Mouse (Mus musculus): ENCODE measurements around the gene Frmd4a. TPM values are rescaled to one million over a fixed set of nuclear protein-coding genes. Genes with fewer than 3 reads are reported as not detected.
"Not testable (repeated sequence)": the region's sequence is repeated elsewhere in the genome, so short reads cannot be mapped to it uniquely, and the experiment has no call there.

The Frmd4a gene
- total RNA-seq, 2 experiments from 2014 or later = 42.2 to 75.6 TPM

DNA sequence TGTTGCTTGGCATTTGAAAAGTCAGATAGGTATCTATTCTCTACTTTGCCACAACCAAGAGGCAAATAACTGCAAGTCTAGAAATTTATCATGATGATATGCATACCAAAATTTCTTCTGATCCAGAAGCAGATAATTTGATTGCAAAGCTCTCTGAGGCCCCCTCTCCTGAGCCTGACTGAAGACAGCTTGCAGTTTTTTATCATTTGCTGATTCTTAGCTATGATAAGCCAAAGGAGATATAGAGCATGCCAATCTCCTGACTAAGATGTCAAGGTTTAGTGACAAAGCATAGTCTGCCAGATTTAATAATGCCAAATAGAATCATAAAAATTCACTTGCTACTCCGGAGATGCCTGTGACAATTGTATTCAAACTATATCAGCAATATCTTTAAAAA, 240.1 kb downstream of the Frmd4a start:
- intact Hi-C loops (cut with DNase I) = no loop called here
- DNase-seq (ENCODE audit: low spot score in 2 of 2) = no peak

GRCm38 (mm10) chr2:4258803-4259202, 241.3 kb downstream of the Frmd4a start:
- DNase-seq (ENCODE audit: low spot score in 2 of 2); intact Hi-C loops (cut with DNase I): not testable (repeated sequence)

- DNase-seq (ENCODE audit: low spot score in 2 of 2) = no peak
- intact Hi-C loops (cut with DNase I) = no loop called here
These were observed 243.0 kb downstream of the Frmd4a start for GRCm38 (mm10) chr2:4260324-4261058.

GRCm38 (mm10) chr2:4262667-4263066, 245.2 kb downstream of the Frmd4a start:
- no peak for DNase-seq (ENCODE audit: low spot score in 2 of 2)
- intact Hi-C loops (cut with DNase I) = no loop called here

GRCm38 (mm10) chr2:4267377-4267776, 249.9 kb downstream of the Frmd4a start:
- intact Hi-C loops (cut with DNase I) = no loop called here
- DNase-seq (ENCODE audit: low spot score in 2 of 2) = no peak

DNA sequence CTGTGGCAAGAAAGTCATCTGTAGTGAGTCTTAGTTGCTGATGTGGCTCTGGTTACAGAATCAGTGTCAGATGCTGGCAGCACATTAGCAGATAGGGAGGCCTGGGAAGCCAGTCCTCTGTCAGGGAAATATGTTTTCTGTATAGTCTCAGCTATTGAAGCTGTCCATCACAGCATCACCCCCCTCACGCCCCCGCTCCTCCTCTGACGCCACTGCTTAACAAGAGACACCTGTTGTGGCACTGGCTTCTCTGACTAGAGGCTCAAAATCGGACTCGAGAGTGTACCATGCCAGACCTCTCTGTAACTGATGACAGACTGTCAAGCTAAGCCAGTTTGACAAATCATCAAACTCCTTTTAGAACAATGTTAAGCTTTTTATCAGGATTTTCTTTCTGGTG, 265.3 kb downstream of the Frmd4a start:
- DNase-seq (ENCODE audit: low spot score in 2 of 2) = no peak
- intact Hi-C loops (cut with DNase I) = no loop called here

- DNase-seq (ENCODE audit: low spot score in 2 of 2) = no peak
- intact Hi-C loops (cut with DNase I) = no loop called here
These were observed 268.3 kb downstream of the Frmd4a start for GRCm38 (mm10) chr2:4285693-4286291.

DNA sequence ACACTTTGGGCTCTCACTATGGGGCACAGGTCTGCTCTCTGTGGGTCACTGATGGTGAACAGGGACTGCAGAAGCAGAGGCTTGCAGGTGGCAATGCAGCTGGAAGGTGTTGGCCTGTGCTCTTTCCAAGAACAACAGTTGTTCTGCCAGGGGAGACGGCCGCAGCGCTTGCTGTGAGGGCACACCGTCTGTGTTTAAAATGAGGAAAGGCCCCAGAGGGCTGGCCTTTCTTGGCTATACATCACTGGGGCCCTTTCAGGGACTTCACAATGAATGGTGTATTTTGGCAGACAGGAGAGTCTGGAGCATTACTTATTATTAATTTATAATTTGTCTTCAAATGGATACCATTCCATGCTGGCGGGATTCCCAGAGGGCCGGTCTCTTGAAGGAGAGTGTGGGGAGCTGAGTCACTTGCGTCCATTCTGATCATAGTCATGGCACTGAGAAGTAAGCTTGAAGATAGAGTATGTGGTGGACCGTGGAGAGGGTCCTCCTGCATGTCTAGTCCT, 268.9 kb downstream of the Frmd4a start:
- intact Hi-C loops (cut with DNase I) = no loop called here

DNA sequence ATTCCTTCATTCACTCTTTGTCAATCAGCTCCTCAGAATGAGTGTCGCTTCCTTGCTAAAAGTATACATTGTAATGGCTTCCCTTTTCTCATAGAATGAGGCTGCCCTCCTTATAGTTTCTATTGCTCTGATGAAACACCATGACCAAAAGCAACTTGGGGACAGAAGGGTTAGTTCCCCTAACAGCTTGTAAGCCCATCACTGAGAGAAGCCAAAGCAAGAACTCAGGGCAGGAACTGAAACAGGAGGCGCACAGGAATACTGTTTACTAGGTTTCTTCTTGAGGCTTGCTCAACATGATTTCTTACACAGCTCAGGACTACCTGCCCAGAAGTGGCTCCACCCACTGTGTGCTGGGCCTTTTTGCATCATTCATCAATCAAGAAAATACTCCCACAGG, 273.0 kb downstream of the Frmd4a start:
- intact Hi-C loops (cut with DNase I) = loop anchor here (5.0 to 10.0 kb wide), 2 partner anchors 63 to 476 kb away; no protein-coding TSS in a partner anchor
- DNase-seq (ENCODE audit: low spot score in 2 of 2) = no peak

More for the DNA sequence above, 268.9 kb downstream of the Frmd4a start:
- no peak for DNase-seq (ENCODE audit: low spot score in 2 of 2)

DNA sequence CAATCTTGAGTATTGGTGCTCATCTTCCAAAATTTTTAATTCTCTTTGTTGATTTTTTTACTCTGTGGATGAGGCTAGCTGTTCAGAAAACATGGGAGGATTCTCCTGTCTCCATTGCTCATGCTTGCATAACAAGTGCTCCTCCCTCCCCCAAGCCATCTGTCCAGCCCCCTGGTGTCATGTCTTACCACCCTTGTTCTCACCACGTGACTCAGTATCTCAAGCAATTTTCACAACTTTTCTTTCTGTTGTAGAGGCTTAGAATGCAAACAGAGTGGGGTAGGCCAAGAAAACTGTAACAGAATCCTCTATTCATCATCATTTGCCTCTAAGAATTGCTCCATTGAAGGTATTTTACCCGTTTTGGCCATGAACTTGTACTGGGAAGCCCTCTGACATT, 273.6 kb downstream of the Frmd4a start:
- peak; percentile 74 to 81 for DNase-seq (ENCODE audit: low spot score in 2 of 2)
- intact Hi-C loops (cut with DNase I) = loop anchor here (5.0 to 10.0 kb wide), 2 partner anchors 64 to 476 kb away; no protein-coding TSS in a partner anchor

DNA sequence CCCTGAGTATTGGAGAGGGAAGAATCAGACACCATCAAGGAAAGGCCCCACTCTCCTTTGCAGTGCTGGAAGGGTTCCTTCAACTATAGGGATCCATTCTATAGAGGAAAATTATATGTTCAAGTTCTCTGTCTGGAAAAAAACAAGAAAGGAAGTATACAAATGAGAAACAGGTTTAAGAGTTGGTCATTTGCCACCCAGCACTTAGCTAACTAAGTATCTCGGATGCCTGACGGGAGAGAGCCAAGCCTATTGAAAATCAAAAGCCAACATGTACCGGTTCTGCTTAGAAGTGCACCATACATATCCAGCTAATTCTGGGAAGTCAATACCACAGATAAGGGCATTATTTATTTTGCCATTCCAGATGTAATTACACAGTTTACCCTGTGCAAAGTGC, 274.2 kb downstream of the Frmd4a start:
- intact Hi-C loops (cut with DNase I) = loop anchor here (5.0 to 10.0 kb wide), 2 partner anchors 64 to 477 kb away; no protein-coding TSS in a partner anchor

DNA sequence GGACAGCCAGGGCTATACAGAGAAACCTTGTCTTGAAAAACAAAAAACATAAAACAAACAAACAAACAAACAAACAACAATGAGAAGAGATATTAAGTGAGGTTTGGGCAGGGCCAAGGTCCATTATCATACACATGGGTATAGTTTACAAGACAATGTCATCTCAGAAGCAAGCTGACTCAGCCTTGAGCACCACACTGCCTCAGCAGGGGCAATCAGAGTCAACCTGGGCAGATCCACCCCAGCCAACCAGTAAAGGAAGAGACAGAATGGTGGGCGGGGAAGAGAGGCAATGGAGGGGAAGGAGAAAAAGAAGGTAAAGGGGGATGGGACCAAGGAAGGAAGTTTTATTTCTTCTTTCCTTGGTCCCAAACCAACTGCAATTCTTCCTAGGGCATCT, 276.2 kb downstream of the Frmd4a start:
- intact Hi-C loops (cut with DNase I) = loop anchor here (5.0 to 10.0 kb wide), 2 partner anchors 66 to 479 kb away; no protein-coding TSS in a partner anchor
- DNase-seq (ENCODE audit: low spot score in 2 of 2) = no peak

More for the DNA sequence above, 274.2 kb downstream of the Frmd4a start:
- DNase-seq (ENCODE audit: low spot score in 2 of 2) = no peak

DNA sequence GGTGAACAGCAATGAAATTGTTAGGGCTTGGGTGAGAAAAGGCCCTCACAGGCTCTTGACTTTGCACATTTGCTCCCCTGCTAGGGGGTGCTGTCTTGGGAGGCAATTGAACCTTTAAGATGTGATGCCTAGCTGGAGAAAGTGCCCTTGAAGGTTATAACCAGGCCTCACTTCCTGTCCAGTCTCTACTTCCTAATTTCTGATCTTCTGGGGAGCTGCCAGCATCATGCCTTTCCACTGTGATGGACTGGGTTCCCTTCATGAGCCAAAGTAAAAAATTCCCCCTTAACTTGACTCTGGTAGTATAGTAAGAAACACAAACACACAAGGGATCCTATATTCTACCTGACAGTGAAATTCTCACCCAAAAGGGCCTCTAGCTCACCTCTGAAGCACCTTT, 278.1 kb downstream of the Frmd4a start:
- intact Hi-C loops (cut with DNase I) = loop anchor here (10.0 kb wide), 1 partner anchor 481 kb away; no protein-coding TSS in a partner anchor
- no peak for DNase-seq (ENCODE audit: low spot score in 2 of 2)

GRCm38 (mm10) chr2:4296881-4297280, 279.4 kb downstream of the Frmd4a start:
- DNase-seq (ENCODE audit: low spot score in 2 of 2) = no peak
- intact Hi-C loops (cut with DNase I) = loop anchor here (10.0 kb wide), 1 partner anchor 482 kb away; no protein-coding TSS in a partner anchor

- intact Hi-C loops (cut with DNase I) = loop anchor here (10.0 kb wide), 1 partner anchor 484 kb away; no protein-coding TSS in a partner anchor
- no peak for DNase-seq (ENCODE audit: low spot score in 2 of 2)
These were observed 281.1 kb downstream of the Frmd4a start for GRCm38 (mm10) chr2:4298325-4299215.

DNA sequence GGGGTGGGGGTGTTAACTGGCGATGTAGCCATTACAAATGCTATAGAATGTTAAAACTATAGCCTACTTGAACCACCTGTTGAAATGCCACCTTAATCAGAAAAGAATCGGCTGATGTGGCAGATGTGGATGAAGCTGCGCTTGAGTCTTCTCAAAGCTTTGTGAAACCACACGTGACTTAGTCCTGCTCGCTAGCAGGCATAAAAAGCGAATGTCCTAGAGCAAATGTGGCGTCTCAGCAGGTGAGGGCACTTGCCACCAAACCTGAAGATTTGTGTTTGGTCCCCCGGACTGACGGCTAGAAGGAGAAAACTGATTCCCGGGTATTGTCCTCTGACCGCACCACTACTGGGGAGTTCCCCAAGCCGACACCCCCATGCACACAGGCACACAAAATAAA, 282.1 kb downstream of the Frmd4a start:
- DNase-seq (ENCODE audit: low spot score in 2 of 2) = no peak
- intact Hi-C loops (cut with DNase I) = loop anchor here (10.0 kb wide), 1 partner anchor 485 kb away; no protein-coding TSS in a partner anchor

DNA sequence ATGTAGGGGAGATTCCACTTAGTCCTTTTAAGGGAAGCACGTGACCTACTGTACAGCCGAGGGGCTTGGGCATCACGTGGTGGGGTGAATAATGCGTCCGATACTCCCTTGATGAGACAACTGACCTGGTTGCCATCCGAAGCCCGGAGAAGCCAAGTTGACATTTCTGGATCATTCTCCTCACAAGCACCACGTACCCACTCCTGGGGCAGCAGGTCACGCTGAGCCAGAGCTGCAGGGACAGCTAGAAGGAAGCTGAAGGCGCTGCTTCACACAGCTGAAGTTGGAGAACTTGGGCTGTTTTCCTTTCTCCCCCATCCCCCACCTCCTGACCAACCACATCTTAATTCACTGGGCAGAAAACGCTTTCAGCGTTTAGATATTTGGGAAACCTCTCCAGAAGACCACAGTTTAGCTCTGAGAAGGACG, 282.9 kb downstream of the Frmd4a start:
- intact Hi-C loops (cut with DNase I) = loop anchor here (10.0 kb wide), 1 partner anchor 104 kb away; no protein-coding TSS in a partner anchor
- no peak for DNase-seq (ENCODE audit: low spot score in 2 of 2)

DNA sequence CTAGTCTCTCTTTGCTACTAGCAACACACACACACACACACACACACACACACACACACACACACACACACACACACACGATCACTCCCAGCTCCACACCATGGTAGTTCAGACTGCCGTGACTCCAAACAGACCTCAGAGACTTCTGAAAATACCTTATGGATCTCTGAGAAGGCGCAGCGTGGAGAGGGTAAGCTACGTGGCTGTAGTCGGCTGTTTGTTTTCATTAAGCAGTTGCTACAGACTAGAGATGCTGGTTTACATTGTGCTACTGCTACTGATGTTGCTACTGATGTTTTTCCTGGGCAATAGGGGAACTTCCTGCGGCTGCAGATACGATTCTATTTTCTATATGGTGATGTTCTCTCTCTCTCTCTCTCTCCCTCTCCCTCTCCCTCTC, 283.3 kb downstream of the Frmd4a start:
- DNase-seq (ENCODE audit: low spot score in 2 of 2) = no peak
- intact Hi-C loops (cut with DNase I) = loop anchor here (10.0 kb wide), 1 partner anchor 104 kb away; no protein-coding TSS in a partner anchor

- intact Hi-C loops (cut with DNase I) = loop anchor here (10.0 kb wide), 1 partner anchor 104 kb away; no protein-coding TSS in a partner anchor
- no peak for DNase-seq (ENCODE audit: low spot score in 2 of 2)
These were observed 283.7 kb downstream of the Frmd4a start for GRCm38 (mm10) chr2:4301256-4301655.

Measured in left cerebral cortex, postnatal 36 days (tissue).